Mouse (Mus musculus) megakaryocyte, adult 5-6 weeks (primary cell): ENCODE measurements around the gene Stra8. TPM values are rescaled to one million over a fixed set of nuclear protein-coding genes. Genes with fewer than 3 reads are reported as not detected.

Experiments used
- ATAC-seq: 2 replicates; pipeline ENCODE4 v1.8.0; 2016; ENCODE audit warnings: mild to moderate bottlenecking, inconsistent platforms; ENCODE audit not compliant: poor library complexity, severe bottlenecking
- total RNA-seq, 2 experiments: library from RNA; stranded (forward) in 1 of 2; stranded (reverse) in 1 of 2; fragments of 153-499, 151-499 nt in 1 of 2; fragments of 221-1000, 200-1000 nt in 1 of 2; gene quantifications; 2 replicates each; pipeline versions ENCODE4 v1.2.3 to v1.2.4; 2015 to 2017

Stra8 gene
- total RNA-seq (2015) (not detected in 2 replicates), total RNA-seq (2017) (not detected in 2 replicates)

GRCm38 (mm10) chr6:34919956-34920355, at the start of gene Stra8:
Stra8 (plus strand) TSS chr6:34920163.
- no peak for ATAC-seq

GRCm38 (mm10) chr6:34870724-34871123, 49.2 kb upstream of the Stra8 start:
- no peak for ATAC-seq

GRCm38 (mm10) chr6:34871929-34872328, 48.0 kb upstream of the Stra8 start:
- ATAC-seq, result no peak

- ATAC-seq, result no peak
Measured at GRCm38 (mm10) chr6:34872871-34873270, 47.1 kb upstream of the Stra8 start.

- no peak for ATAC-seq
Measured at GRCm38 (mm10) chr6:34874101-34874921, 45.7 kb upstream of the Stra8 start.

GRCm38 (mm10) chr6:34875268-34875761, 44.6 kb upstream of the Stra8 start:
- ATAC-seq, result peak; percentile 56

- ATAC-seq, result peak; percentile 9
Measured at GRCm38 (mm10) chr6:34875966-34876834, 43.8 kb upstream of the Stra8 start.

- no peak for ATAC-seq
Measured at GRCm38 (mm10) chr6:34876835-34877156, 43.2 kb upstream of the Stra8 start.

GRCm38 (mm10) chr6:34877509-34878321, 42.2 kb upstream of the Stra8 start, which contains the start of gene Cyren:
Cyren (minus strand) TSS chr6:34878060.
- ATAC-seq, result peak; percentile 73

GRCm38 (mm10) chr6:34879101-34879740, 40.7 kb upstream of the Stra8 start:
- ATAC-seq, result no peak

GRCm38 (mm10) chr6:34879911-34880475, 40.0 kb upstream of the Stra8 start:
- no peak for ATAC-seq

GRCm38 (mm10) chr6:34884724-34885123, 35.2 kb upstream of the Stra8 start:
- no peak for ATAC-seq

- ATAC-seq, result no peak
Measured at GRCm38 (mm10) chr6:34887131-34887850, 32.7 kb upstream of the Stra8 start.

- no peak for ATAC-seq
Measured at GRCm38 (mm10) chr6:34889185-34889584, 30.8 kb upstream of the Stra8 start.

- ATAC-seq, result no peak
Measured at GRCm38 (mm10) chr6:34895569-34895968, 24.4 kb upstream of the Stra8 start.

- no peak for ATAC-seq
Measured at GRCm38 (mm10) chr6:34896168-34896780, 23.7 kb upstream of the Stra8 start.

GRCm38 (mm10) chr6:34899127-34899526, 20.8 kb upstream of the Stra8 start:
- ATAC-seq, result no peak

- no peak for ATAC-seq
Measured at GRCm38 (mm10) chr6:34900990-34901389, 19.0 kb upstream of the Stra8 start.

- peak; percentile 69 for ATAC-seq
Measured at GRCm38 (mm10) chr6:34901911-34902444, 18.0 kb upstream of the Stra8 start.
